Mouse (Mus musculus) heart, adult 2 months (tissue): ENCODE results near the gene Optc. TPM values are rescaled to one million over a fixed set of nuclear protein-coding genes. Genes with fewer than 3 reads are reported as not detected.
A peak's percentile ranks its signal among the peaks of the same experiment; 100 is the strongest.

Source experiments
- DNase-seq, 2 experiments: peaks; one replicate each; pipeline ENCODE4 v3.0.0; 2021
- H3K27ac ChIP-seq: fragments of 200-600 bp; 2 replicates; pipeline ENCODE4 v1.8.1; 2022
- H3K27me3 ChIP-seq: fragments of 200-500 bp; 2 replicates; pipeline ENCODE4 v1.6.1; 2012; ENCODE audit warnings: mild to moderate bottlenecking, low read length, inconsistent platforms, mixed read lengths; ENCODE audit not compliant: control insufficient read depth, insufficient read depth
- H3K36me3 ChIP-seq: fragments of 200-500 bp; 2 replicates; pipeline ENCODE4 v1.6.1; 2012; ENCODE audit warnings: low read length, inconsistent platforms; ENCODE audit not compliant: control insufficient read depth, insufficient read depth
- H3K4me1 ChIP-seq: fragments of 200-500 bp; 2 replicates; pipeline ENCODE4 v1.6.1; 2011; ENCODE audit warnings: low read length; ENCODE audit not compliant: control insufficient read depth, insufficient read depth
- H3K4me3 ChIP-seq: fragments of 200-600 bp; 2 replicates; pipeline ENCODE4 v1.8.1; 2022
- H3K79me2 ChIP-seq: fragments of 200-500 bp; replicated peaks from 2 replicates; pipeline ENCODE4 v1.6.1; 2012; ENCODE audit warnings: mild to moderate bottlenecking, inconsistent platforms, low read length, moderate library complexity, mixed read lengths; ENCODE audit not compliant: control insufficient read depth, insufficient read depth
- H3K9ac ChIP-seq: fragments of 200-500 bp; 2 replicates; pipeline ENCODE4 v1.6.1; 2012; ENCODE audit warnings: low read depth, mild to moderate bottlenecking, control low read depth, inconsistent platforms, low read length, mixed read lengths
- CTCF ChIP-seq: fragments of 200-600 bp; IDR thresholded peaks from 2 replicates; pipeline ENCODE4 v1.8.1; 2022; ENCODE audit warnings: antibody characterized with exemption, mild to moderate bottlenecking, moderate library complexity
- EP300 ChIP-seq: fragments of 200-500 bp; IDR thresholded peaks from 2 replicates; pipeline ENCODE4 v1.6.1; 2011; ENCODE audit warnings: low read depth, low read length, control low read depth; ENCODE audit not compliant: insufficient read depth
- POLR2A ChIP-seq: fragments of 200-500 bp; IDR thresholded peaks from 2 replicates; pipeline ENCODE4 v1.6.1; 2011; ENCODE audit warnings: mild to moderate bottlenecking, low read depth, low read length, control low read depth; ENCODE audit not compliant: insufficient read depth
- WGBS: fragments of 180-500 bp; shearing (Covaris S2); methylation state at CpG from one replicate; pipeline ENCODE4 v1.1.7; 2018; 5-methylcytosine and 5-hydroxymethylcytosine counted together
- intact Hi-C: fragments of 180-260 bp; cut with DNase I; formaldehyde crosslinking; loops from one replicate; pipeline ENCODE4 v1.15.1; 2025
- polyA plus RNA-seq: library from polyadenylated mRNA; depleted of rRNA; stranded (reverse); fragments of >200 nt; gene quantifications from 2 replicates; pipeline ENCODE4 v1.2.3, GENCODE M21; 2012
- total RNA-seq, 2 experiments: library from RNA; stranded (reverse); gene quantifications; 2 replicates each; pipeline ENCODE4 v1.2.3; 2021

The Optc gene
- total and polyA plus RNA-seq, 3 experiments: 0.34 to 2.4 (median 0.36) TPM

- Histone ChIP-seq H3K4me1 (no peaks in the 10 kb centered on the region; the same call in 1 of the 2 replicates), H3K79me2 (no peaks in the 10 kb centered on the region), H3K27me3 (no peaks in the 10 kb centered on the region), H3K4me3 (no peak overlapping the region), H3K36me3 (no peaks in the 10 kb centered on the region), H3K27ac (no peak overlapping the region), H3K9ac (no peak overlapping the region)
- intact Hi-C loops: no loop called here
- no peak for TF ChIP-seq POLR2A
- no peak for TF ChIP-seq EP300
- no peak for TF ChIP-seq CTCF
- 82% methylated on average over 3 of the region's 3 CpGs for WGBS
- DNase-seq: no peak
These were observed 34.1 kb upstream of the Optc start for GRCm38 (mm10) chr1:133941904-133942303.

GRCm38 (mm10) chr1:133941158-133941860 is 33.5 kb upstream of the Optc start:
- H3K4me3 ChIP-seq: no peak overlapping the region
- no peak for DNase-seq
- H3K9ac ChIP-seq: no peak overlapping the region
- TF ChIP-seq EP300 (no peak), CTCF (no peak), POLR2A (no peak)
- intact Hi-C loops: no loop called here
- no peaks in the 10 kb centered on the region for H3K36me3 ChIP-seq
- no peak overlapping the region for H3K27ac ChIP-seq
- H3K27me3 ChIP-seq: no peaks in the 10 kb centered on the region
- H3K4me1 ChIP-seq: no peaks in the 10 kb centered on the region; the same call in 1 of the 2 replicates
- 67% methylated on average over 11 of the region's 11 CpGs for WGBS
- H3K79me2 ChIP-seq: no peaks in the 10 kb centered on the region

DNA sequence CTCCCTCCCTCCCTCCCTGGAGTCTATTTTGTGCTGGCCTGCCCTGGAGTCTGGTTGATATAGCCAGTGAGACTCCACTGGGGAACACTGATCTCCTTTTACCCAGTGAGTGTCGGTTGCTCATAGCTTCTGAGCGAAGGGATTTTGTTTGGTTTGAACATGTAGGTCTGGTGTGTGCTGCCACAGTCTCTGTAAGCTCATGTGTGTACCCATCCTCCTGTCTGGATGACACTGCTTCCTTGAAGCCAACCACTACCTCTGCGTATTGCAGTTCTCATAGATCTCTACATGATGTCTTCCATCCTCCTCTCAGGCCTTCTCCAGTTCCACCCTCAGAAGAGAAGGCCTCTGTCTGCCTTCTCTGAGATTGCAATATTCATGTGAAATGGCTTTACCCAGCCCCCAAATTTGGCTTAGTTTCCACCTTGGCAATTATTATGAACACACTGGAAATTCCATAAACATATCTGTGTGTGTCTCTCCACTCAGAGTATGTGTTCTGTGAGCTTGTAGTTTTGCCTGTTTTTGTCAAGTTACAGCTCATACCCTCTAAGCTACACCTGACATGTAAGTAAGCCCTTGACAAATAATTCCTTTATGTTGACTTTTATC is 32.8 kb upstream of the Optc start:
- H3K36me3 ChIP-seq: no peaks in the 10 kb centered on the region
- no peak overlapping the region for H3K4me3 ChIP-seq
- no peak for TF ChIP-seq EP300
- no peak for TF ChIP-seq POLR2A
- TF ChIP-seq CTCF: no peak
- WGBS: 88% methylated on average over 3 of the region's 3 CpGs
- H3K27ac ChIP-seq: no peak overlapping the region
- no peaks in the 10 kb centered on the region for H3K79me2 ChIP-seq
- no peak for DNase-seq
- H3K4me1 ChIP-seq: no peaks in the 10 kb centered on the region; the same call in 1 of the 2 replicates
- no peaks in the 10 kb centered on the region for H3K27me3 ChIP-seq
- no peak overlapping the region for H3K9ac ChIP-seq
- intact Hi-C loops: no loop called here

DNA sequence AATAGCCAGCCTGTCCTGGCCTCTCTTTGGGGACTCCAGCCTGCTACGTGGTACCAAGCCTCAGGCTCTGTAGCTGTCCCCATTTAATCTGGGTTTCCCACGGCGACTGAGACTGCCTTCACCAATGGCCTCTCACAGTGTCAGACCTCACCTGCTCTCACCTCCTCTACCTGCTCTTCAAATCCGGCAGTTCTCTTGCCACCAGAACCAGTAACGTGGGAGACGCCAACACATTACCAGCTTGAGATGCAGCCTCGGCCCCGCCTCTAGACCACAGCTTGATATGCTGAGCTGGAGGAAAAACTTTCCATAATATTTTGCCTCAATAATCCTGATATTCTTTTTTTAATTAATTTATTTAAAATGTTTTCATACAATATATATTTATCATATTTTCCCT is 31.9 kb upstream of the Optc start:
- intact Hi-C loops: no loop called here
- H3K27me3 ChIP-seq: no peaks in the 10 kb centered on the region
- H3K4me1 ChIP-seq: peaks cover 2% of the 10 kb centered on the region; the same call in 1 of the 2 replicates
- no peak for DNase-seq
- H3K79me2 ChIP-seq: no peaks in the 10 kb centered on the region
- H3K27ac ChIP-seq: no peak overlapping the region
- TF ChIP-seq EP300 (no peak), POLR2A (no peak), CTCF (no peak)
- H3K36me3 ChIP-seq: no peaks in the 10 kb centered on the region
- 89% methylated on average over 8 of the region's 8 CpGs for WGBS
- no peak overlapping the region for H3K9ac ChIP-seq
- no peak overlapping the region for H3K4me3 ChIP-seq

DNA sequence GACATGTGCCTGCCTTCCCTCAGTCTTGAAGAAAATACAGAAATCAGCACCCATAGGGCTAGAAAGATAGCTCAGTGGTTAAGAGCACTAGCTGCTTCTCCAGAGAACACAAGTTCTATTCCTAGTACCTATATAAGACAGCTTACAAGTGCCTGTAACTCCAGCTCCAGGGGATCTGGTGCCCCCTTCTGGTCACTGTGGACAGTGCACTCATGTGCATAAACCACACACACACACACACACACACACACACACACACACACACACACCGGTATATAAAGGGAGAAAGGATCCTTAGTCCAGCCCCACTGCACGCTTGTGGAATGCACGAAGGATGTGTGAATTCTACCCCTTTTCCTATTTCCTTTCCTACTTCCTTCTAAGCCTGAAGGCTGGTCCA is 28.4 kb upstream of the Optc start:
- TF ChIP-seq POLR2A (no peak), CTCF (peak; percentile 11; the same call in 1 of the 2 replicates), EP300 (no peak)
- Histone ChIP-seq H3K4me3 (no peak overlapping the region), H3K36me3 (no peaks in the 10 kb centered on the region), H3K9ac (no peak overlapping the region), H3K4me1 (peaks cover 14% of the 10 kb centered on the region), H3K79me2 (no peaks in the 10 kb centered on the region), H3K27me3 (no peaks in the 10 kb centered on the region), H3K27ac (no peak overlapping the region)
- DNase-seq: no peak
- WGBS: 76% methylated on average over 3 of the region's 3 CpGs
- intact Hi-C loops: no loop called here

- Histone ChIP-seq H3K27me3 (no peaks in the 10 kb centered on the region), H3K9ac (no peak overlapping the region), H3K4me3 (no peak overlapping the region), H3K27ac (peak overlapping the region; percentile 20; the same call in 1 of the 2 replicates), H3K36me3 (no peaks in the 10 kb centered on the region), H3K79me2 (no peaks in the 10 kb centered on the region), H3K4me1 (peaks cover 14% of the 10 kb centered on the region)
- 43% methylated on average over 10 of the region's 10 CpGs for WGBS
- TF ChIP-seq EP300: peak; percentile 56; the same call in 1 of the 2 replicates
- no peak for TF ChIP-seq CTCF
- no peak for TF ChIP-seq POLR2A
- peak in 1 of 2 experiments; percentile 62 for DNase-seq
- intact Hi-C loops: no loop called here
These were observed 26.7 kb upstream of the Optc start for GRCm38 (mm10) chr1:133934354-133934963.
